Mouse (Mus musculus) ES-CJ7 (cell line): ENCODE data around the gene Actr1a.

ENCODE experiments used
- DNase-seq: peaks from one replicate; pipeline ENCODE4 v3.0.0; 2011; ENCODE audit warnings: low read depth, low spot score

Actr1a gene

GRCm38 (mm10) chr19:46395109-46396009 is at the start of gene Actr1a:
Actr1a (minus strand) TSS chr19:46395748.
- peak; percentile 99 for DNase-seq

GRCm38 (mm10) chr19:46444209-46444608 is 48.7 kb upstream of the Actr1a start:
- DNase-seq, result peak; percentile 91

- no peak for DNase-seq
Measured at GRCm38 (mm10) chr19:46443509-46443908, 48.0 kb upstream of the Actr1a start.

- peak; percentile 86 for DNase-seq
Measured at GRCm38 (mm10) chr19:46435492-46435891, 39.9 kb upstream of the Actr1a start.

- no peak for DNase-seq
Measured at GRCm38 (mm10) chr19:46434591-46434990, 39.0 kb upstream of the Actr1a start.

- DNase-seq, result no peak
Measured at GRCm38 (mm10) chr19:46434148-46434547, 38.6 kb upstream of the Actr1a start.

- no peak for DNase-seq
Measured at GRCm38 (mm10) chr19:46433712-46434111, 38.2 kb upstream of the Actr1a start.

- no peak for DNase-seq
Measured at GRCm38 (mm10) chr19:46429250-46429649, 33.7 kb upstream of the Actr1a start.

- no peak for DNase-seq
Measured at GRCm38 (mm10) chr19:46426488-46426887, 30.9 kb upstream of the Actr1a start.

- DNase-seq, result no peak
Measured at GRCm38 (mm10) chr19:46425266-46425665, 29.7 kb upstream of the Actr1a start.

- DNase-seq, result no peak
Measured at GRCm38 (mm10) chr19:46422384-46423338, 27.1 kb upstream of the Actr1a start.

GRCm38 (mm10) chr19:46420410-46420809 is 24.9 kb upstream of the Actr1a start:
- DNase-seq, result no peak

- DNase-seq, result no peak
Measured at GRCm38 (mm10) chr19:46418051-46418450, 22.5 kb upstream of the Actr1a start.

GRCm38 (mm10) chr19:46416276-46416675 is 20.7 kb upstream of the Actr1a start:
- no peak for DNase-seq

GRCm38 (mm10) chr19:46414486-46414885 is 18.9 kb upstream of the Actr1a start:
- no peak for DNase-seq

GRCm38 (mm10) chr19:46413969-46414368 is 18.4 kb upstream of the Actr1a start:
- DNase-seq, result no peak

- DNase-seq, result no peak
Measured at GRCm38 (mm10) chr19:46412056-46412805, 16.7 kb upstream of the Actr1a start.

- DNase-seq, result no peak
Measured at GRCm38 (mm10) chr19:46409506-46409905, 14.0 kb upstream of the Actr1a start.

- no peak for DNase-seq
Measured at GRCm38 (mm10) chr19:46406592-46407386, 11.2 kb upstream of the Actr1a start.

- no peak for DNase-seq
Measured at GRCm38 (mm10) chr19:46404030-46404429, 8.5 kb upstream of the Actr1a start.

GRCm38 (mm10) chr19:46400558-46400957 is 5.0 kb upstream of the Actr1a start:
- no peak for DNase-seq
